Mouse (Mus musculus) cerebellum, adult 2 months (tissue): ENCODE data around the gene Pdpn.

Experiments used
- CTCF ChIP-seq: fragments of 200-500 bp; IDR thresholded peaks from 2 replicates; pipeline ENCODE4 v1.5.1; 2011; ENCODE audit warnings: low read depth, mild to moderate bottlenecking, control low read depth, low read length, moderate library complexity, borderline replicate concordance; ENCODE audit not compliant: insufficient read depth
- POLR2A ChIP-seq: fragments of 200-500 bp; IDR thresholded peaks from 2 replicates; pipeline ENCODE4 v1.6.1; 2011; ENCODE audit warnings: low read length, control low read depth, borderline replicate concordance; ENCODE audit not compliant: insufficient read depth

- TF ChIP-seq CTCF (no peak), POLR2A (no peak)
These were observed 58.1 kb downstream of the Pdpn start for GRCm38 (mm10) chr4:143241294-143241693.
